Mouse (Mus musculus): Measurements from ENCODE around the gene Ccs.
A peak's percentile ranks its signal among the peaks of the same experiment; 100 is the strongest.

Ccs gene

DNA sequence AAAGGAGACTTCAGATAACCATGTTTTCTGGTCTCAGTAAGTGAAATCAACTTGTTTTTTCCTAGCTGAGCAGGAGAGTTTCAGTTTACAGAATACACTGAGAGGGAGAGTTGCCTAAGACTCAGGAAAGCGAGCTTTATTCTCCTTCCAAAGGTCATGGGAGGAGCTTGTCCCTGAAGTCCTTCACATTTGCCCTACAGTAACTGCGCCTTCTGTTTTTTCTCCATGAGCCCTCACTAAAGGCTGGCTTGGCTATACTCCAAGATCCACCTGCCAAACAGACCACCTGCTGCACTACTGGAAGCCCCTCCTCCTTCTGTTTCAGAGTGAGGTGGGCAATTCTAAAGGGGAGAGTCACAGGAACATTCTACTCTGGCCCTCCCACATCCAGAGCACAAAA is 3.0 kb downstream of the Ccs start:
- DNase-seq (ENCODE audit: low read depth, low spot score) = no peak

DNA sequence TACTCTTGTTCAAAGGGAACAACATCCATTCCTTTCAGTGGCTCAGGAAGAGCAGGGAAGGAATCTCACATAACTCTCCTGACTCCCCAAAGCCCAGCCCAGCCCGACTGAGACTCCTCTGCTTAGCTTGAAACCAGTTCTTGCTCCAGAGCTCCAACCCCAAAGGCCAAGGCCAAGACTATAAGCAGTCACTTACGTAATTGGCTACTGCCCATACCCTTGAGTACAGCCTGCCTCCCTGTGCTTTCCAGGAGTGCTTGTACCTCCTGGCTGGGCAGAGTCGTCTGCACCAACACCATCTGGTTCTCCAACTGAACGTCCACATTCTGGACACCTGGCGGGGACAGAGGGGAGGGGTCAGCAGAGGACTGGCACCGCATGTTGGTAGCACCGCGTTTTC is 5.2 kb downstream of the Ccs start:
- DNase-seq (ENCODE audit: low read depth, low spot score) = no peak

GRCm38 (mm10) chr19:4829156-4829555 is 10.0 kb downstream of the Ccs start:
- DNase-seq (ENCODE audit: low read depth, low spot score) = no peak

GRCm38 (mm10) chr19:4828444-4829114 is 10.6 kb downstream of the Ccs start:
- DNase-seq (ENCODE audit: low read depth, low spot score) = no peak

- no peak for DNase-seq (ENCODE audit: low read depth, low spot score)
Measured at GRCm38 (mm10) chr19:4820678-4821303, 18.3 kb downstream of the Ccs start.

- DNase-seq (ENCODE audit: low read depth, low spot score) = no peak
Measured at GRCm38 (mm10) chr19:4817182-4817835, 21.8 kb downstream of the Ccs start.

GRCm38 (mm10) chr19:4813015-4813414 is 26.1 kb downstream of the Ccs start:
- DNase-seq (ENCODE audit: low read depth, low spot score) = peak; percentile 29

DNA sequence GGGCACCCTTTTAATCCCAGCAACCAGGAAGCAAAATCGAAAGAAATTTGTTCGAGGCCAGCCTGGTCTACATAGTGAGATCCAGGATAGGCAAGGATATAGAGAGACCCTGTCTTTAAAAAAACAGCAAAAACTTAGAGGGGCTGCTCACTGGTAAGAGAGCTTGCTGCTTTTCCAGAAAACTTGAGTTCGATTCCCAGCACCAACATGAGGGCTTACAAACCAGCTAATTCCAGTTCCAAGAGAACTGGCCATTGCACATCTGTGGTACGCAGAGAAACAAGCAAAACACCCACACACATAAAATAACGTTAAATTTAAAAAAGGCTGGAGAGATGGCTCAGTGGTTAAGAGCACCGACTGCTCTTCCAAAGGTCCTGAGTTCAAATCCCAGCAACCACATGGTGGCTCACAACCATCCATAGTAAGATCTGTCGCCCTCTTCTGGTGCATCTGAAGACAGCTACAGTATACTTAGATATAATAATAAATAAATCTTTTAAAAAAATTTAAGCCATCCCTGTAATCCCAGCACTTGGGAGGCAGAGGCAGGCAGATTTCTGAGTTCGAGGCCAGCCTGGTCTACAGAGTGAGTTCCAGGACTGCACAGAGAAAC is 26.7 kb downstream of the Ccs start:
- DNase-seq (ENCODE audit: low read depth, low spot score) = peak; percentile 12

DNA sequence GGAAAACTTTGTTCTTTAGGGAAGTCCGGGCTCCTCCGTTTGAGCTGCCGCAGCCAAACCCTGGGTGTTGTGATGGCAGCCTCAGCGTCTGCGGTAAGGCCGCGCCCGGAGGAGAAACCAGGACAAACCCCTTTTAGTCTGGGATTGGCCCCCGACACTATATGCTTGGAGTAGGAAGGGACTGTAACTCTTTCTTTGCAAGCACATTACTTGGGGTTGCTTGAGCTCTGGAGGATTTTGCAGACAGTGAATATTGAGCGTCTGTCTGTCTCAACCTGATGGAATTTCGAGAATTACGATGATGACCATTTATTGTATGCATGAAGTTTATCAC is 27.3 kb downstream of the Ccs start:
- DNase-seq (ENCODE audit: low read depth, low spot score) = no peak

DNA sequence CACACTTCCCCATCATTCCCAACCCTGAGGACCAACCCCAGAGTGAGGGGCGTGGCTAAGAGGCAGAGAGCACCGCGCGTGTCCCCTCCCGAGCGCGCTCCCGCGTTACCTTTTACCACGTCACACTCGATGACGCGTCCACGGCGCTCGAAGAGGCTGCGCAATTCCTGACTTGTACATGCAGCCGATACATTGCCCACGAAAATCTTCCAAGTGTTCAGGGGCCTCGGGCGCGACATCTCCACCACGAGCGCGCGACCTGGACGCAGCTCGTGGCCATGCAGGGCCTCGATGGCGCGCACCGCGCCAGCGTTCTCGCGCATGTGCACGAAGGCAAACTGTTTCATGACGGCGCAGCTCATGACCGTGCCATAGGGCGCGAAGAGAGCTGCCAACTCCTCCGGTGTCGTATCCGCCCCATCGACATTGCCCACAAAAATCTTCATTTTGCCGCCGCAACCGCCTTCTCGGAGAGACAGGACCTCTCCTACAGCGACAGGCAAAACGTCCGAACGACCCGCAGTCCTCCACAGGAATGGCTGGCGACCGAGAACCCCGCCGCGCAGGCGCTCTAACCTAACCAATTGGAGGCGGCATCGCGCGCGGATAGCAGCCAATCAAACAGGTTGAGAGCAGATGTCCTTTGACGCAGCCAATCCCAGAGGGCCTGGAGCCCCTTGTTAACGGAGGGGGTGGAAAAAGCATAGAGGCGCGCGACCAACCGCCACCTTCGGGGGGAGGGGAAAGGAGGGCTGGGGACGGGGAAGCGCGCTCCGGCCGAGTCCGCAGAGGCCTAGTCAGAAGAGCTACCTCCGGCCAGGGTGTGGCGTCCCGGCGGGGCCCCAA is 27.8 kb downstream of the Ccs start, which contains the start of the genes Gm21992 and Rbm14:
Gene Gm21992, minus strand, starts transcription at position 550 of the 846 bp plus-strand sequence.
Gene Rbm14, minus strand, starts transcription at position 572 of the 846 bp plus-strand sequence.
- DNase-seq (ENCODE audit: low read depth, low spot score) = peak; percentile 95

DNA sequence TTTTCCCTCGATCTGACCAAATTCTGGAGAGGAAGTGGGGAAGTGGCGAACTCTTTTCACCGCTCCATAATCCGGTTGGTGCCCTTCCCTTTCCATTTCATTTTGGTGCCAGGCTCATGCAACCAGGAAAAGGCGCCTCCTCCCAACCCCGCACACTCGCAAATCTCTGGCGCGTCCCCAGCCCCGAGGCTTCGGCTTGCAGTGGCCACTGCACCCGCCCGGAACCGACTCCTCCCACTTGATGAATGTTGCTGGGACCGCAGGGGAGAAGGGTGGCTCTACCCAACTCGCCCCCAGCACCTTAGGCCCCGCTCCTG is 28.4 kb downstream of the Ccs start:
- DNase-seq (ENCODE audit: low read depth, low spot score) = no peak

GRCm38 (mm10) chr19:4810309-4810708 is 28.8 kb downstream of the Ccs start:
- no peak for DNase-seq (ENCODE audit: low read depth, low spot score)

- no peak for DNase-seq (ENCODE audit: low read depth, low spot score)
Measured at GRCm38 (mm10) chr19:4803283-4803682, 35.8 kb downstream of the Ccs start.

- DNase-seq (ENCODE audit: low read depth, low spot score) = no peak
Measured at GRCm38 (mm10) chr19:4802691-4803091, 36.4 kb downstream of the Ccs start.

DNA sequence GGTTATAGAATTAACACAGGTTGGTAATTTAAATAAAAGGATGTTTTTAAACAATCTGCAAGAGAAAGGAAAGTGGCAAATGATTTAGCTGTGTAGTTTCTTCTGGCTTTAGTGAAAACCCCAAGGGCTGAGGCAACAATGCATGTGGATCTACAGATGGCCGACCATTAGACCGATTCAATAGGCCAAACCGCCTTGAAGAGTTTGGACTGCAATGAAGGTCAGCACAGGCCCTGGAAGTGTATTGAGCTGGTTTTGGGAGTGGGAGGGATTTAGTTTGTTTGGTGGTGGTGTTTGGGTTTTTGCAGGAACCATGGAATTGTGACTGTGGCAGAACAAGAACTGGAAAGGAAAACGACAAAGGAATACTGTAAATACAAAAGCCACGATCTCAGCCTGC is 40.0 kb downstream of the Ccs start:
- no peak for DNase-seq (ENCODE audit: low read depth, low spot score)

- no peak for DNase-seq (ENCODE audit: low read depth, low spot score)
Measured at GRCm38 (mm10) chr19:4797846-4798245, 41.3 kb downstream of the Ccs start.

DNA sequence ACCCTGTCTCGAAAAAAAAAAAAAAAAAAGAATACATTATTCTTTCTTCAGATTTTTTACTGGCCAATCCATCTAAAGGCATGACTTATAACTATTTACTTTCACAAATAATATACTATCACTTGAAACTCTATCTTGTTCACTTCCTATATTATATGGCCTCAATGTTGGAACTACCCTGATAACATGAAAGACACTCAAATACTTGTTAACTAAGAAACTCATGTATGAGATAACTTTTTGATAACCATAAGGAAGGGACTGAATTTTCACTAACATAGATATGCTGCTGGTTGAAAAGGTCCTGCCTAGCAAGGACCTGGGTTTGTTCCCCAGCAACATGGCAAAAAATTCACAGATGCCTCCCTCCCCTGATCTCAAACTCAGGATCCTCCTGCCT is 43.2 kb downstream of the Ccs start:
- no peak for DNase-seq (ENCODE audit: low read depth, low spot score)

- DNase-seq (ENCODE audit: low read depth, low spot score) = peak; percentile 100
Measured at GRCm38 (mm10) chr19:4793831-4794422, 45.2 kb downstream of the Ccs start, which contains the start of gene Rbm4. Rbm4 (minus strand) TSS chr19:4793901.

GRCm38 (mm10) chr19:4793281-4793830 is 45.8 kb downstream of the Ccs start:
- no peak for DNase-seq (ENCODE audit: low read depth, low spot score)

- no peak for DNase-seq (ENCODE audit: low read depth, low spot score)
Measured at GRCm38 (mm10) chr19:4786313-4786712, 52.8 kb downstream of the Ccs start.

GRCm38 (mm10) chr19:4785206-4785605 is 53.9 kb downstream of the Ccs start:
- DNase-seq (ENCODE audit: low read depth, low spot score) = no peak
